Mouse (Mus musculus) bone marrow, adult 2 months (tissue): ENCODE data around the gene Fbxl13.

Experiments
- CTCF ChIP-seq: fragments of 200-500 bp; IDR thresholded peaks from 2 replicates; pipeline ENCODE4 v1.5.1; 2011; ENCODE audit warnings: low read length, control low read depth; ENCODE audit not compliant: control insufficient read depth, insufficient read depth
- POLR2A ChIP-seq: fragments of 200-500 bp; IDR thresholded peaks from 2 replicates; pipeline ENCODE4 v1.6.1; 2011; ENCODE audit warnings: low read depth, mild to moderate bottlenecking, control low read depth, low read length, borderline replicate concordance; ENCODE audit not compliant: control insufficient read depth

DNA sequence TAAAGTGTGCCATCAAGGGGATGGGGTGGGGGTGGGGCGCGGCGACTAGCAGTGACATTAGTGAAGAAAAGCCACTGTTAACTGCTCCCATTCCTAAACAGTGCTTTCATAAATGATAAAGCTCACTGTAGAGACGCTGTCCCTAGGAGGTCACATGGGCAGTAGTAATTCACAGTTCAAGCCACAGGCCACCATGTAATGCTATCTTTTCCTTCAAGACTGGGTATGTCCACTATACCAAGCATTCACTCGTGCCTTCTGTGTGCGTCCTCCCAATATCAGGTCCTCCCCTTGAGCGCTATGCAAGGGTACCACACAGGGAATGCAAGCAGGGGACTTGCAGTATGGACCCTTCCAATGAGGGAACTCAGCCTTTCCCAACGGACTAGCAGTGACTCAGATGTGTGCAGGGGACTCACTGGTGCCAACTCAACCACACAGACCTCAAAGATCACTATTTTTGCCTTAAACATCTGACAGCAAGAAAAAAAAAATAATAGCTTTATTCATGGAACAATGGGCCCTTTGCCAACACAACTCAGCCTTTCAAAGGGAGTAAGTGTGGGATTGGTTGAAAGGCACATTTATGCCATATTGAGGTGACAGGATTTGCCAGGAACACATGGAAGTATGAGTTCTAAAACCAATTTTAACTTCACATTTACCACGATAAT is 79.9 kb downstream of the Fbxl13 start:
- TF ChIP-seq CTCF (no peak), POLR2A (no peak)
